Mouse (Mus musculus) heart, embryonic 13.5 days (tissue): Measurements from ENCODE around the gene Styk1. TPM values are rescaled to one million over a fixed set of nuclear protein-coding genes. Genes with fewer than 3 reads are reported as not detected.

ENCODE experiments used
- ATAC-seq: fragments of 200-750 bp; cut with Nextera tagmentation; 2 replicates; pipeline ENCODE4 v1.8.0; 2017; ENCODE audit warnings: moderate TSS enrichment; ENCODE audit not compliant: insufficient number of reproducible peaks, low FRiP score, low TSS enrichment; ENCODE audit errors: extremely low read depth
- H3K27ac ChIP-seq: fragments of 300-500 bp; sonication (generic); replicated peaks from 2 replicates; pipeline ENCODE4 v1.5.1; 2015; ENCODE audit warnings: moderate library complexity, mild to moderate bottlenecking, inconsistent platforms
- H3K27me3 ChIP-seq: fragments of 300-500 bp; sonication (generic); replicated peaks from 2 replicates; pipeline ENCODE4 v1.6.1; 2015; ENCODE audit warnings: mild to moderate bottlenecking, inconsistent platforms
- H3K36me3 ChIP-seq: fragments of 300-500 bp; sonication (generic); 2 replicates; pipeline ENCODE4 v1.6.1; 2015; ENCODE audit warnings: mild to moderate bottlenecking, inconsistent platforms
- H3K4me1 ChIP-seq: fragments of 300-500 bp; sonication (generic); 2 replicates; pipeline ENCODE4 v1.6.1; 2015; ENCODE audit warnings: inconsistent platforms
- H3K4me2 ChIP-seq: fragments of 300-500 bp; sonication (generic); 2 replicates; pipeline ENCODE4 v1.6.1; 2015; ENCODE audit warnings: inconsistent platforms, mild to moderate bottlenecking, moderate library complexity
- H3K4me3 ChIP-seq: fragments of 300-500 bp; sonication (generic); 2 replicates; pipeline ENCODE4 v1.5.1; 2015; ENCODE audit warnings: moderate library complexity, mild to moderate bottlenecking, inconsistent platforms
- H3K9ac ChIP-seq: fragments of 300-500 bp; sonication (generic); 2 replicates; pipeline ENCODE4 v1.6.1; 2015; ENCODE audit warnings: inconsistent platforms, mild to moderate bottlenecking, moderate library complexity
- H3K9me3 ChIP-seq: fragments of 300-500 bp; sonication (generic); 2 replicates; pipeline ENCODE4 v1.6.1; 2016; ENCODE audit warnings: inconsistent platforms
- WGBS: fragments of 180-500 bp; shearing (Covaris S2); methylation state at CpG from one replicate; pipeline ENCODE4 v1.1.7; 2015; ENCODE audit warnings: mixed read lengths; 5-methylcytosine and 5-hydroxymethylcytosine counted together
- polyA plus RNA-seq: library from polyadenylated mRNA; unstranded; fragments of >200 nt; fragmentation: Nextera tagmentation; extraction: Ambion mirVana; gene quantifications from 2 replicates; pipeline ENCODE4 v1.2.1, GENCODE M21; 2015

The Styk1 gene
- polyA plus RNA-seq, 1 experiment from 2014 or later, result 1.1 TPM

DNA sequence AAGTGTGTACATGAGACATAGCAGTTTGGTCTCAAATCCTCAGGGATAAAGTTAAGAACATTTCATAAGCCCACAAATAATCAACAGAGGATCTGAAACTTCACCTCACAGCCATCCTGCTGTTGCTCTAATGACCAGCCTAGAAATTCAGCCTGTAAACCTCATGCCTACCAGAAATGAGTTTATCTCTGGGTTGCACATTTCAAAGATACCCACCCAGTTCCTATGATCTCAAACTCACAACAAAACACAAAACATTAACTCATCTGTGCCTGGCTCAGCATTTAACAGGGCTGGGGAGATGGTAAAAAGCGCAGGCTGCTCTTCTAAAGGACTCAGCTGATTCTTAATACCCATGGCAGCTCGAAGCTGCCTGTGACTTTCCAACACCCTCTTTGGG lies 11.0 kb upstream of the Styk1 start:
- Histone ChIP-seq H3K36me3 (peaks cover 57% of the 10 kb centered on the region), H3K9ac (no peak overlapping the region), H3K4me1 (no peaks in the 10 kb centered on the region), H3K9me3 (no peaks in the 10 kb centered on the region), H3K27me3 (no peaks in the 10 kb centered on the region), H3K4me2 (no peak overlapping the region), H3K4me3 (no peak overlapping the region), H3K27ac (no peak overlapping the region)
- ATAC-seq, result no peak
- WGBS, result 83% methylated on average over 2 of the region's 2 CpGs

DNA sequence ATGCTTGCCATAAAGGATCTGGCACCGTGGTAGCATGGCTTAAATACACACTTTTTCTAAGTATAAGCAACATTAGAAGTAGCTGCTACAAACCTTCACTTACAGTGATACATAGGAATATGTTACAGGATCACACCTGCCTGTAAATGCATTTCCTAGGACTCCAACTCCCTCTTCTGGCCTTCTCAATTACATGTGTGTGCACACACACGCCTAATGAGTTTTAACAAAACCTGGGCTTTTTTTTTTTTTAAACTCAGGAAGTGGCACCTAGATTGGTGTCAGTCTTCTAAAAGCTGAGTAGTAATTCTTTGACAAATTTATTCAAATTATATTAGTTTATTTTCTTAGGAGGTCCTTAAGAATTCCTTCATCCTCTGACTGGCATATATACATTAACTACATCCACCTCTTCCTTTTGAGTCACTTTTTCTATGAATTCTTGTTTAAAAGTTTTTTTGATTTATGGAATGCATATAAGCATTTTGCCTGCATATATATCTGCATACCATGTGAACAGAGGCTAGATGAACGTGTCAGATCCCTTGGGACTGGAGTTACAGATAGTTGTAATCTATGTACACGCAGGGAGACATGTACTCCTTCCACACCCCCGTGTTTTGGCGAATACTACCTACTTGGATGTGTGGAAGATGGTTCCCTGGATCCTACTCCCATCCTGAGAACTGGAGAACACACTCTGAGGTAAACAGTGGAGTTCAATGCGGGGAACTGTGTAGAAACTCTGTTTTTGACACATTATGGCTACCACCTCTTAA lies 9.8 kb upstream of the Styk1 start:
- H3K4me2 ChIP-seq, result no peak overlapping the region
- no peaks in the 10 kb centered on the region for H3K4me1 ChIP-seq
- no peaks in the 10 kb centered on the region for H3K9me3 ChIP-seq
- WGBS, result 73% methylated on average over 7 of the region's 7 CpGs
- no peaks in the 10 kb centered on the region for H3K27me3 ChIP-seq
- H3K36me3 ChIP-seq, result peaks cover 46% of the 10 kb centered on the region
- H3K27ac ChIP-seq, result no peak overlapping the region
- H3K4me3 ChIP-seq, result no peak overlapping the region
- no peak overlapping the region for H3K9ac ChIP-seq
- no peak for ATAC-seq

DNA sequence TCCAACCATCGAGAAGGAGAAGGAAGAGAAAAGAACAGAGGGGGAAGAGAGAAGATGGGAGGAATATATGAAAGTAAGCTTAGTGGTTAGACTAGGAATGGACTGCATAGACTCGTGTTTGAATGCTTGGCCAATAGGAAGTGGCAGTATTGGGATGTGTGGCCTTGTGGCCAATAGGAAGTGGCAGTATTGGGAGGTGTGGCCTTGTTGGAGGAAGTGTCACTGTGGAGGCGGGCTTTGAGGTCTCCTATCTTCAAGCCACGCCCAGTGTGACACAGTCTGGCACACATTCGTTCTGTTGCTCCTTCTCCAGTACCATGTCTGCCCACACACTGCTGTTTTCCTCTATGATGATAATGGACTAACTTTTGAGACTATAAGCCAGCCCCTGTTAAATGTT lies 7.3 kb upstream of the Styk1 start:
- no peak overlapping the region for H3K4me3 ChIP-seq
- no peak overlapping the region for H3K4me2 ChIP-seq
- ATAC-seq, result no peak; the same call in 1 of the 2 replicates
- H3K36me3 ChIP-seq, result peaks cover 22% of the 10 kb centered on the region
- H3K27me3 ChIP-seq, result no peaks in the 10 kb centered on the region
- no peak overlapping the region for H3K27ac ChIP-seq
- WGBS, result 67% methylated on average over 5 of the region's 5 CpGs
- no peak overlapping the region for H3K9ac ChIP-seq
- H3K4me1 ChIP-seq, result no peaks in the 10 kb centered on the region
- H3K9me3 ChIP-seq, result no peaks in the 10 kb centered on the region

DNA sequence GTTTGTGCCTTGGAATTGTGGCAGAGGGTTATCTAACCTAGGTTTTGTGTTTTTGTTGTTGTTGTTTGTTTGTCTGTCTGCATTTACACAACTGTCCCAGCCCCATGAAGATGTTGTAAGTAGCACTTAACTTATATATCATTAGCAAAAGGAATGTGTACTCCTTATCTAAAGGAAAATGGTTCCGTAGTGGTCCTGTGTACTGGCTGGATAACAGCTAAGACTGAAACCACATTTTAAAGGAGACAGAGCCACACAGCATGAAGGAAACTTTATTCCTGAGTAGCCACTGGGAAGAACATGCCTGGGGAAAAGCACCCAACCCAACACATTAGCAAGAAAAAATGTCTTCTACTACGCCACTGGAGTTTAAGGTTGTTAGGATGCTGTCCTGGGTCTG lies 6.1 kb upstream of the Styk1 start:
- no peaks in the 10 kb centered on the region for H3K9me3 ChIP-seq
- no peaks in the 10 kb centered on the region for H3K4me1 ChIP-seq
- no peak overlapping the region for H3K4me3 ChIP-seq
- WGBS, result 48% methylated on average over 2 of the region's 2 CpGs
- peaks cover 13% of the 10 kb centered on the region for H3K36me3 ChIP-seq
- ATAC-seq, result no peak
- no peaks in the 10 kb centered on the region for H3K27me3 ChIP-seq
- H3K4me2 ChIP-seq, result no peak overlapping the region
- no peak overlapping the region for H3K9ac ChIP-seq
- H3K27ac ChIP-seq, result no peak overlapping the region

DNA sequence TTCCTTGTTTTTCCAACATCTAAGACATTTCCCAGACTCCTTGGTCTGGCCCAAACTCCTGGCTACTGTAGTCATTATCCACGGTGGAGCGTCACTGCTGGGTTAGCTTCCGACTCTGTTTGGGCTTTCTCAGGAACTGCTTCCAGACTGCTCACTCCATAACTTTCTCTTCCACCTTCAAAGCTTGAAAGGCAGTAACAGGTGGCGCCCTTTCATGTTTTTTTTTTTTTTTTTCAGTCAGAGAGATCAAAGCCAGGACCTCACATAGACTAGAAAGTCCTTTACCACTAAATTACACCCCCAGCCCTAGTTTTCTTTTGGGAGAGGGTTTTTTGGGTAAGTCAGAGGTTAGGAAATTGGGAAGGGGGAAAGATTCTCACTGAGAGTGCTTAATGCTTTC lies 1.5 kb upstream of the Styk1 start:
- H3K9ac ChIP-seq, result no peak overlapping the region
- 57% methylated on average over 4 of the region's 4 CpGs for WGBS
- no peaks in the 10 kb centered on the region for H3K27me3 ChIP-seq
- no peaks in the 10 kb centered on the region for H3K36me3 ChIP-seq
- no peaks in the 10 kb centered on the region for H3K9me3 ChIP-seq
- H3K4me2 ChIP-seq, result no peak overlapping the region
- H3K4me3 ChIP-seq, result no peak overlapping the region
- H3K27ac ChIP-seq, result no peak overlapping the region
- ATAC-seq, result no peak
- peaks cover 5% of the 10 kb centered on the region; the same call in 1 of the 2 replicates for H3K4me1 ChIP-seq

DNA sequence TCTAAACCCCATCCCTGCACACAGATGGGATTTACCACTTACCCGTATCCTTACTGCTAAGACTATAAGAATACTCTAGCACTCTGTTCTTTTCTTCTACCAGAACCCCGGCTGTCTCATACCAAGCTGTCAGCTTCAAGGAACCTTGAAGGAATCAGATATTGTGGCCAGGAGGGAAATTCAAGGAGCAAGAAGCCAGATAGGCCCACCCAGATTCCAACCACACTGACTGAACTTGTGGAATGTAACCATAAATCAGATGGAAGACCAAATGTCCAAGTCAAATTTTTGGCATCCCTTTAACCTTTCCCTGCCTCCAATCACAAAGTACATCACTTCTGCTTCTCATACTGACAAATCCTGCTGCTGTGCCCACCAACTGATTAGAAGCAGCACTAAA lies 6.4 kb downstream of the Styk1 start:
- Histone ChIP-seq H3K4me1 (no peaks in the 10 kb centered on the region), H3K9ac (no peak overlapping the region), H3K9me3 (no peaks in the 10 kb centered on the region), H3K27me3 (no peaks in the 10 kb centered on the region), H3K36me3 (no peaks in the 10 kb centered on the region), H3K4me2 (no peak overlapping the region), H3K27ac (no peak overlapping the region), H3K4me3 (no peak overlapping the region)
- 74% methylated on average over 2 of the region's 2 CpGs for WGBS
- no peak for ATAC-seq

DNA sequence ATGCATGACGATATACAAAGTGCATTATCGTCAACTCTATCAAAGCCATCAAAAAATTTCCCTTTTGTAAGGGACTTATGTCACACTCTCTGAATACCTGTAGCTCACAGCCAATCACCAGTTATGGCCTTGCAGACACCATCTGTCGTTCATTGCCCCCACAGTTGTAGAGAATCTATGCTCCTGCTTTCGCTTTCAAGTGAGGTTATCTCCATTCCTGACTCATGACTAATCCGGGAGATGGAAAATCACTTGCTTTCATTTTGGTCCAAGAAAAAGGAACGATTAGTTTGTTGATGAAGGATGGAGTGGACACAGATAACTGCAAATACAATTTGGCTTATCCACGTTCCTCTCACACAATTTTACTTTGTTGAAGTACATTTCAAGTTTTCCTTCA lies 9.1 kb downstream of the Styk1 start:
- Histone ChIP-seq H3K4me3 (no peak overlapping the region), H3K36me3 (no peaks in the 10 kb centered on the region), H3K9me3 (no peaks in the 10 kb centered on the region), H3K27ac (no peak overlapping the region), H3K9ac (no peak overlapping the region), H3K4me2 (no peak overlapping the region), H3K27me3 (no peaks in the 10 kb centered on the region), H3K4me1 (no peaks in the 10 kb centered on the region)
- WGBS, result 60% methylated on average over 7 of the region's 7 CpGs
- no peak for ATAC-seq

DNA sequence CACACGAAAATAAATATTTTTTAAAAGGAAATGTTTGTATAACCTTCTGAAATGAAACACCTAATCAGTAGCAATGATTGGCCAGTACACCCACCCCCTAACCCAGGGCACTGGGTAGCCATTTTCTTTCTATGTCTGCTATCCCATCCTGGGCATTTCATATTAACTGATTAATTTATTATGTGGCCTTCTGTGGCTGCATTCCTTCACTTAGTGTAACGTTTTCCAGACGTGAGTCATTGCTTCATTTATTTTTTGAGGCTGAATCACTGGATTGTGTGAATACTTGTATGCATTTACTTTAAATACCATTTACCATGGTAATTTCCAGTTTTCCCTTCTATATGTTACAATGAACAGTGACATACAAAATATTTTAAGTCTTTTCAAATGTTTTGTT lies 13.3 kb downstream of the Styk1 start:
- Histone ChIP-seq H3K36me3 (no peaks in the 10 kb centered on the region), H3K27ac (no peak overlapping the region), H3K9ac (no peak overlapping the region), H3K27me3 (no peaks in the 10 kb centered on the region), H3K4me3 (no peak overlapping the region), H3K9me3 (0 out of 2 replicates have a peak, but pooled peaks cover 3% of the 10 kb centered on the region), H3K4me2 (no peak overlapping the region), H3K4me1 (no peaks in the 10 kb centered on the region)
- ATAC-seq, result no peak
- 50% methylated on average over 3 of the region's 3 CpGs for WGBS

DNA sequence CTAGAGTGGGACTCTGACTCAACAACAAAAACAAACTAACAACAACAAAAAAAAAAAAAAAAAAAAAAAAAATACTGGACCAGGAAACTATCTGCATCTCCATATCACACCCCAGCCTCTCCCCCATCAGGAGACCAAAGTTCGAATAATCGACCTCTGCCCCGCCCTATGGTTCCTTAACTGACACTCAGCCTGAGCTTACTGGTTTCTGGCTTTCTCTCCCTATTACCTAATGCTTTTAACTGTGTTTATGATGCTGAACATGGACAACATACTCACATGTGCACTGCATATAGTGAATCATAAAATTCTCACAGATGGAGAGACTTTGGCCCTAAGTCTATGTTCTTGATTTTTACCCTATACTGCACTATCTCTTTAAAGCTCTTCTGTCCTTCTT lies 14.1 kb downstream of the Styk1 start:
- H3K27ac ChIP-seq, result no peak overlapping the region
- no peak overlapping the region for H3K4me2 ChIP-seq
- no peak overlapping the region for H3K9ac ChIP-seq
- 0 out of 2 replicates have a peak, but pooled peaks cover 3% of the 10 kb centered on the region for H3K9me3 ChIP-seq
- H3K4me3 ChIP-seq, result no peak overlapping the region
- no peaks in the 10 kb centered on the region for H3K36me3 ChIP-seq
- 84% methylated on average over 3 of the region's 3 CpGs for WGBS
- ATAC-seq, result no peak
- no peaks in the 10 kb centered on the region for H3K27me3 ChIP-seq
- no peaks in the 10 kb centered on the region for H3K4me1 ChIP-seq

DNA sequence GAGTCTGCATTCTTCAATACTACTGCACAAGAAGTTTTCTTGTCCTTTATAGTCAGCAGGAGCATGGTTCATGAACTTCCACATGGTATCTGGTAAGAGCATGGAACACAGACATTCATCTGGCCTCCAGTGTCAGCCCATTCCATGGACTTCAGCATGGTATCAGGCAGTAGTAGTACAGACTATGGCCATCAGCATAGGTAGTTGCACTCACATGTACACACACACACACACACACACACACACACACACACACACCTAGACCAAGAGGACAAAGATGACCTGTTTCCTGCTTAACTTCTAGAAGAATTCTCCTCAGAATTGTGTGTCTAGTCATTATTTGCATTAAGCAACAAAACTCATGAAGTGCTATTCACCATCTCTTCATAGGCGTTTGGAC lies 14.6 kb downstream of the Styk1 start:
- Histone ChIP-seq H3K9me3 (0 out of 2 replicates have a peak, but pooled peaks cover 3% of the 10 kb centered on the region), H3K9ac (no peak overlapping the region), H3K27me3 (no peaks in the 10 kb centered on the region), H3K4me1 (no peaks in the 10 kb centered on the region), H3K27ac (no peak overlapping the region), H3K4me3 (no peak overlapping the region), H3K36me3 (no peaks in the 10 kb centered on the region), H3K4me2 (no peak overlapping the region)
- 62% methylated on average over 1 of the region's 1 CpGs for WGBS
- no peak for ATAC-seq

DNA sequence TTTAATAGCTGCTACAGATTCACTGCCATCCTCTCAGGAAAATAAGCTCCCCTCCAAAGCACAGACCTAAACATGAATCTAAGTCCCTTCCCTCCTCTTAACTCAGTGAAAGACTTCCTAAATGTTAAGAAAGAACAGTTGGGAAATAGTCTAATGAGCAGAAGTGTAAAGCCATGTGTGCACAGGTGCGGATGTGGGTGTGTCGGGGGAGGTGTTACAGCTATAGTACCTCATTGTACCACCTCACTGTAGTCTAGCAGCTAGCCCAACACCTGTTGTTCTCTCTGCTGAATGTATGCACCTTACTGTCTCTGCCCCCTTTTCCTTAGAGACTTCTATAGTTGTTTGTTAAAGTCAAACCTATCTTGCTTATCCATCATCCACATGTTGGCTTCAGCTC lies 26.3 kb downstream of the Styk1 start:
- 71% methylated on average over 2 of the region's 2 CpGs for whole genome bisulfite sequencing
- H3K27ac ChIP-seq, result no peak overlapping the region
- H3K4me3 ChIP-seq, result no peak overlapping the region
- H3K27me3 ChIP-seq, result no peaks in the 10 kb centered on the region
- no peaks in the 10 kb centered on the region for H3K4me1 ChIP-seq
- H3K9ac ChIP-seq, result no peak overlapping the region
- H3K36me3 ChIP-seq, result no peaks in the 10 kb centered on the region
- no peak for ATAC-seq
- H3K9me3 ChIP-seq, result no peaks in the 10 kb centered on the region
- no peak overlapping the region for H3K4me2 ChIP-seq

DNA sequence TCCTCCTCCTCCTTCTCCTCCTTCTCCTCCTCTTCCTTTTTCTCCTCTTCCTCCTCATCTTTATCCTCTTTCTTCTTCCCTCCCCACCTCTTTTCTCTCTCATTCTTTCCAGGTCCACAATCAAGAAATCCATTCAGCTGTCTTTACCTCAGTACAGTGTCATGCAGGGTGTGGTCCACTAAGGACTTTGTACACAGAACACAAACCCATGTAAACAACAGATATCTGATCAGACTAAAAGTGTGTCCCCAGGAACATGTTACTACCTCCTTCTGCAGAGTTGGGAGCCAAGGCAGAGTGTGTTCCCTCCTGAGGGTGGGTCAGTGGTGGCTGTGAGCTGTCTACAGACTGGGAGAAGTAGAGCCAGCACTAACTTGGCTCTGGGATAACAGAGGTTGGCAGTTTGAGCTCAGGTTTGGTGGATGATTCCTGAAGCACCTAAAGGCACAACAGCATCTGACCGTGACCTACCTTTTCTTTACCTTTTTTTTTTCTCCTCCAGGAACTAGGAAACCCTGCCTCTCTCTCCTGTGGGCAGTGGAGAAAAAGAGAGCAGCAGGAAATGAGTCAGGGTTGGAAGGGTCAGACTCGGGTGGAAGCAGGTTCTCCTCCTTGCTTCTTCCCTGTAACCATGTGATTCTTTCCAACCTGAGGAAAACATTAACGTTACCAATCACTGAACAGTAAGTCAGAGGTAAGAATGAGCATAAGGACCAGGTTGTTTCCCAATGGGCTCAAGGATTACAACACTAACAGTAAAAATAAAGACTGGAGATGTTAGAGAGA lies 31.4 kb downstream of the Styk1 start:
- 53% methylated on average over 3 of the region's 3 CpGs for WGBS
- Histone ChIP-seq H3K9ac (no peak overlapping the region), H3K4me2 (no peak overlapping the region), H3K27me3 (no peaks in the 10 kb centered on the region), H3K4me3 (no peak overlapping the region), H3K27ac (no peak overlapping the region), H3K36me3 (no peaks in the 10 kb centered on the region), H3K4me1 (no peaks in the 10 kb centered on the region), H3K9me3 (no peaks in the 10 kb centered on the region)
- no peak for ATAC-seq
